17 mouse cellular contexts compared by ENCODE assay signal in genomic region chr6:140609533-140609932, GRCm38 (mm10).
"Had no signal": no experiment of that assay in that cellular context is flagged by ENCODE, and none has a peak within 500 bp of the region (broad histone marks: within the 10 kb centered on the region; RNA-seq: fewer than 3 reads in every experiment).

No protein-coding gene starts in this region.

- H3K9me3 ChIP-seq: limb, embryonic 10.5 days; limb, embryonic 13.5 days; liver, embryonic 13.5 days; midbrain, embryonic 12.5 days; midbrain, embryonic 15.5 days; neural tube, embryonic 13.5 days had no signal

- H3K27ac ChIP-seq: limb, embryonic 10.5 days; limb, embryonic 13.5 days; liver, embryonic 13.5 days; midbrain, embryonic 12.5 days; midbrain, embryonic 15.5 days; neural tube, embryonic 13.5 days had no signal

- DNase-seq: kidney, adult 18-20 months; kidney, adult 9 months; kidney, postnatal 14 days; kidney, postnatal 4 days; liver; liver, embryonic 13.5 days; lung, embryonic 14.5 days; retina, postnatal 1 day; thymus, adult 18-20 months; thymus, postnatal 36 days had no signal

- H3K27me3 ChIP-seq: limb, embryonic 13.5 days; liver, embryonic 13.5 days; midbrain, embryonic 12.5 days; midbrain, embryonic 15.5 days; neural tube, embryonic 13.5 days had no signal

- H3K9ac ChIP-seq: limb, embryonic 13.5 days; liver, embryonic 13.5 days; lung, embryonic 14.5 days; midbrain, embryonic 12.5 days; midbrain, embryonic 15.5 days; neural tube, embryonic 13.5 days had no signal

- H3K4me1 ChIP-seq: limb, embryonic 10.5 days; liver, embryonic 13.5 days; midbrain, embryonic 15.5 days; neural tube, embryonic 13.5 days had no signal

- H3K4me2 ChIP-seq: limb, embryonic 13.5 days; liver, embryonic 13.5 days; lung, embryonic 14.5 days; midbrain, embryonic 12.5 days; midbrain, embryonic 15.5 days; neural tube, embryonic 13.5 days had no signal

- H3K4me3 ChIP-seq: limb, embryonic 10.5 days; limb, embryonic 13.5 days; liver, embryonic 13.5 days; midbrain, embryonic 12.5 days; midbrain, embryonic 15.5 days; myocyte; neural tube, embryonic 13.5 days had no signal

- H3K36me3 ChIP-seq: limb, embryonic 10.5 days; liver, embryonic 13.5 days; midbrain, embryonic 12.5 days; midbrain, embryonic 15.5 days; neural tube, embryonic 13.5 days had no signal

- ATAC-seq: lung, postnatal 0 days; midbrain, embryonic 15.5 days had no signal
